Mouse (Mus musculus): Measurements from ENCODE around the gene Scn2b. TPM values are rescaled to one million over a fixed set of nuclear protein-coding genes. Genes with fewer than 3 reads are reported as not detected.
A peak's percentile ranks its signal among the peaks of the same experiment; 100 is the strongest.

Gene Scn2b
- total RNA-seq, 1 experiment from 2014 or later = 1.0 TPM

GRCm38 (mm10) chr9:45118552-45118951, 970 bp downstream of the Scn2b start:
- no peak for ATAC-seq (ENCODE audit: extremely low read depth, insufficient number of reproducible peaks, low FRiP score, poor library complexity, severe bottlenecking)

GRCm38 (mm10) chr9:45119316-45119953, 1.9 kb downstream of the Scn2b start:
- ATAC-seq (ENCODE audit: extremely low read depth, insufficient number of reproducible peaks, low FRiP score, poor library complexity, severe bottlenecking) = no peak

GRCm38 (mm10) chr9:45119954-45120530, 2.5 kb downstream of the Scn2b start:
- ATAC-seq (ENCODE audit: extremely low read depth, insufficient number of reproducible peaks, low FRiP score, poor library complexity, severe bottlenecking) = no peak

- ATAC-seq (ENCODE audit: extremely low read depth, insufficient number of reproducible peaks, low FRiP score, poor library complexity, severe bottlenecking) = no peak
Observed at GRCm38 (mm10) chr9:45120567-45120966, 3.0 kb downstream of the Scn2b start.

GRCm38 (mm10) chr9:45121001-45121400, 3.4 kb downstream of the Scn2b start:
- ATAC-seq (ENCODE audit: extremely low read depth, insufficient number of reproducible peaks, low FRiP score, poor library complexity, severe bottlenecking) = no peak

- ATAC-seq (ENCODE audit: extremely low read depth, insufficient number of reproducible peaks, low FRiP score, poor library complexity, severe bottlenecking) = peak; percentile 74
Observed at GRCm38 (mm10) chr9:45121769-45122168, 4.2 kb downstream of the Scn2b start.

- peak; percentile 50 for ATAC-seq (ENCODE audit: extremely low read depth, insufficient number of reproducible peaks, low FRiP score, poor library complexity, severe bottlenecking)
Observed at GRCm38 (mm10) chr9:45122209-45122761, 4.7 kb downstream of the Scn2b start.

- no peak for ATAC-seq (ENCODE audit: extremely low read depth, insufficient number of reproducible peaks, low FRiP score, poor library complexity, severe bottlenecking)
Observed at GRCm38 (mm10) chr9:45125211-45125610, 7.6 kb downstream of the Scn2b start.

GRCm38 (mm10) chr9:45126941-45127340, 9.4 kb downstream of the Scn2b start:
- no peak; the same call in 1 of the 2 replicates for ATAC-seq (ENCODE audit: extremely low read depth, insufficient number of reproducible peaks, low FRiP score, poor library complexity, severe bottlenecking)

GRCm38 (mm10) chr9:45130119-45130518, 12.5 kb downstream of the Scn2b start:
- ATAC-seq (ENCODE audit: extremely low read depth, insufficient number of reproducible peaks, low FRiP score, poor library complexity, severe bottlenecking) = no peak

GRCm38 (mm10) chr9:45133484-45134310, 16.1 kb downstream of the Scn2b start:
- ATAC-seq (ENCODE audit: extremely low read depth, insufficient number of reproducible peaks, low FRiP score, poor library complexity, severe bottlenecking) = peak; percentile 67

- ATAC-seq (ENCODE audit: extremely low read depth, insufficient number of reproducible peaks, low FRiP score, poor library complexity, severe bottlenecking) = no peak
Observed at GRCm38 (mm10) chr9:45136442-45137169, 19.0 kb downstream of the Scn2b start.

GRCm38 (mm10) chr9:45138191-45139032, 20.8 kb downstream of the Scn2b start, which contains the start of gene Scn4b:
TSS of gene Scn4b (plus strand) at chr9:45138395.
- no peak for ATAC-seq (ENCODE audit: extremely low read depth, insufficient number of reproducible peaks, low FRiP score, poor library complexity, severe bottlenecking)

GRCm38 (mm10) chr9:45139082-45139481, 21.5 kb downstream of the Scn2b start:
- ATAC-seq (ENCODE audit: extremely low read depth, insufficient number of reproducible peaks, low FRiP score, poor library complexity, severe bottlenecking) = no peak

GRCm38 (mm10) chr9:45140945-45141344, 23.4 kb downstream of the Scn2b start:
- ATAC-seq (ENCODE audit: extremely low read depth, insufficient number of reproducible peaks, low FRiP score, poor library complexity, severe bottlenecking) = no peak

- no peak for ATAC-seq (ENCODE audit: extremely low read depth, insufficient number of reproducible peaks, low FRiP score, poor library complexity, severe bottlenecking)
Observed at GRCm38 (mm10) chr9:45142686-45143085, 25.1 kb downstream of the Scn2b start.

- ATAC-seq (ENCODE audit: extremely low read depth, insufficient number of reproducible peaks, low FRiP score, poor library complexity, severe bottlenecking) = no peak
Observed at GRCm38 (mm10) chr9:45145533-45146266, 28.1 kb downstream of the Scn2b start.

GRCm38 (mm10) chr9:45146267-45146597, 28.6 kb downstream of the Scn2b start:
- ATAC-seq (ENCODE audit: extremely low read depth, insufficient number of reproducible peaks, low FRiP score, poor library complexity, severe bottlenecking) = peak; percentile 57; the same call in 1 of the 2 replicates

All from neutrophil, adult 5-6 weeks (primary cell).